Mouse (Mus musculus) myocyte (in vitro differentiated cells): Measurements from ENCODE around the gene Gpr156.

Experiments
- CEBPB ChIP-seq: IDR thresholded peaks from 2 replicates; pipeline ENCODE4 v1.6.1; 2011; ENCODE audit warnings: mild to moderate bottlenecking, moderate library complexity; ENCODE audit not compliant: poor library complexity, insufficient read depth, severe bottlenecking
- E2F4 ChIP-seq: IDR thresholded peaks from one replicate; pipeline ENCODE4 v1.6.1; 2011; ENCODE audit warnings: mild to moderate bottlenecking, control low read depth, moderate library complexity; ENCODE audit not compliant: insufficient read depth
- MAX ChIP-seq: IDR thresholded peaks from one replicate; pipeline ENCODE4 v1.6.1; 2011; ENCODE audit warnings: low read depth, mild to moderate bottlenecking, control low read depth
- MYOD1 ChIP-seq, 3 experiments: IDR thresholded peaks; one replicate each; pipeline ENCODE4 v1.6.1; 2011; ENCODE audit warnings: control low read depth in 2 of 3, low read depth in 2 of 3, mild to moderate bottlenecking in 2 of 3, moderate library complexity in 1 of 3; ENCODE audit not compliant: insufficient read length in 2 of 3, control insufficient read depth in 1 of 3
- MYOG ChIP-seq, 3 experiments: IDR thresholded peaks; one replicate each; pipeline ENCODE4 v1.6.1; 2011; ENCODE audit warnings: control low read depth in 2 of 3, low read depth in 2 of 3, mild to moderate bottlenecking in 2 of 3; ENCODE audit not compliant: insufficient read length in 2 of 3, control insufficient read depth in 1 of 3, insufficient read depth in 1 of 3
- POLR2A ChIP-seq: IDR thresholded peaks from one replicate; pipeline ENCODE4 v1.6.1; 2011; ENCODE audit warnings: low read depth, mild to moderate bottlenecking, control low read depth, moderate library complexity; ENCODE audit not compliant: insufficient read length
- POLR2AphosphoS2 ChIP-seq: IDR thresholded peaks from one replicate; pipeline ENCODE4 v1.6.1; 2011; ENCODE audit warnings: low read depth, control low read depth; ENCODE audit not compliant: insufficient read length
- REST ChIP-seq: IDR thresholded peaks from one replicate; pipeline ENCODE4 v1.6.1; 2011; ENCODE audit warnings: mild to moderate bottlenecking, control low read depth, moderate library complexity; ENCODE audit not compliant: insufficient read depth, insufficient read length
- SRF ChIP-seq: IDR thresholded peaks from one replicate; pipeline ENCODE4 v1.6.1; 2011; ENCODE audit warnings: low read depth; ENCODE audit not compliant: control insufficient read depth, insufficient read length
- TCF12 ChIP-seq: IDR thresholded peaks from one replicate; pipeline ENCODE4 v1.6.1; 2011; ENCODE audit warnings: mild to moderate bottlenecking, control low read depth; ENCODE audit not compliant: poor library complexity, insufficient read depth, severe bottlenecking
- TCF3 ChIP-seq: IDR thresholded peaks from one replicate; pipeline ENCODE4 v1.6.1; 2011; ENCODE audit warnings: low read depth, control low read depth; ENCODE audit not compliant: insufficient read length
- USF1 ChIP-seq: IDR thresholded peaks from one replicate; pipeline ENCODE4 v1.6.1; 2011; ENCODE audit warnings: low read depth, mild to moderate bottlenecking, control low read depth, moderate library complexity

GRCm38 (mm10) chr16:37929626-37930025 is 13.3 kb downstream of the Gpr156 start:
- TF ChIP-seq POLR2A (no peak), POLR2AphosphoS2 (no peak), MAX (no peak), SRF (no peak), USF1 (no peak), TCF12 (no peak), TCF3 (no peak), CEBPB (no peak), E2F4 (no peak), MYOD1 (IDR thresholded peaks at IDR 0.05; ENCODE audit: control insufficient read depth in 1 of 3, insufficient read length in 2 of 3, low read depth in 2 of 3) (no peak), REST (no peak), MYOG (IDR thresholded peaks at IDR 0.05; ENCODE audit: control insufficient read depth in 1 of 3, insufficient read depth in 1 of 3, insufficient read length in 2 of 3, low read depth in 2 of 3) (no peak)
